Mouse (Mus musculus) intestine, postnatal 0 days (tissue): ENCODE data around the gene Slc39a7. TPM values are rescaled to one million over a fixed set of nuclear protein-coding genes. Genes with fewer than 3 reads are reported as not detected.
A peak's percentile ranks its signal among the peaks of the same experiment; 100 is the strongest.

Source experiments
- ATAC-seq: fragments of 200-750 bp; cut with Nextera tagmentation; 2 replicates; pipeline ENCODE4 v1.8.0; 2017; ENCODE audit warnings: mild to moderate bottlenecking, moderate TSS enrichment, moderate library complexity
- H3K27ac ChIP-seq: fragments of 300-500 bp; sonication (generic); 2 replicates; pipeline ENCODE4 v1.5.1; 2014; ENCODE audit warnings: mild to moderate bottlenecking, low read depth, low read length, moderate library complexity
- H3K27me3 ChIP-seq: fragments of 300-500 bp; sonication (generic); replicated peaks from 2 replicates; pipeline ENCODE4 v1.6.1; 2014; ENCODE audit warnings: low read length, mixed read lengths; ENCODE audit not compliant: control insufficient read depth, insufficient read depth
- H3K36me3 ChIP-seq: fragments of 300-500 bp; sonication (generic); 2 replicates; pipeline ENCODE4 v1.6.1; 2014; ENCODE audit warnings: mild to moderate bottlenecking, moderate library complexity; ENCODE audit not compliant: control insufficient read depth, insufficient read depth
- H3K4me1 ChIP-seq: fragments of 300-500 bp; sonication (generic); replicated peaks from 2 replicates; pipeline ENCODE4 v1.6.1; 2014; ENCODE audit warnings: antibody characterized with exemption, low read length, mixed read lengths; ENCODE audit not compliant: control insufficient read depth, insufficient read depth
- H3K4me2 ChIP-seq: fragments of 300-500 bp; sonication (generic); replicated peaks from 2 replicates; pipeline ENCODE4 v1.6.1; 2014; ENCODE audit warnings: low read depth, mild to moderate bottlenecking, moderate library complexity
- H3K4me3 ChIP-seq: fragments of 300-500 bp; sonication (generic); 2 replicates; pipeline ENCODE4 v1.5.1; 2014; ENCODE audit warnings: low read depth, low read length
- H3K9ac ChIP-seq: fragments of 300-500 bp; sonication (generic); 2 replicates; pipeline ENCODE4 v1.6.1; 2014; ENCODE audit warnings: mild to moderate bottlenecking, low read depth, low read length
- H3K9me3 ChIP-seq: fragments of 300-500 bp; sonication (generic); 2 replicates; pipeline ENCODE4 v1.6.1; 2016; ENCODE audit warnings: mixed run types; ENCODE audit not compliant: control insufficient read depth
- CTCF ChIP-seq: sonication (generic); IDR thresholded peaks from 2 replicates; pipeline ENCODE4 v1.5.1; 2016; ENCODE audit warnings: low read depth, mild to moderate bottlenecking, control low read depth, antibody characterized with exemption, moderate library complexity
- WGBS: fragments of 180-500 bp; shearing (Covaris S2); extraction: QIAGEN DNeasy Blood & Tissue Kit; methylation state at CpG from one replicate; pipeline ENCODE4 v1.1.7; 2014; 5-methylcytosine and 5-hydroxymethylcytosine counted together
- microRNA counts: library from miRNA; unstranded; fragments of <30 nt; microRNA quantifications from one replicate; lab custom pipeline; 2016
- microRNA-seq: library from miRNA; unstranded; fragments of <30 nt; microRNA quantifications from one replicate; pipeline ENCODE4, GENCODE M21; 2016
- polyA plus RNA-seq: library from polyadenylated mRNA; unstranded; fragments of >200 nt; fragmentation: Nextera tagmentation; extraction: Ambion mirVana; gene quantifications from 2 replicates; pipeline ENCODE4 v1.2.1, GENCODE M21; 2015

The Slc39a7 gene
- polyA plus RNA-seq, 1 experiment from 2014 or later = 99.1 TPM

DNA sequence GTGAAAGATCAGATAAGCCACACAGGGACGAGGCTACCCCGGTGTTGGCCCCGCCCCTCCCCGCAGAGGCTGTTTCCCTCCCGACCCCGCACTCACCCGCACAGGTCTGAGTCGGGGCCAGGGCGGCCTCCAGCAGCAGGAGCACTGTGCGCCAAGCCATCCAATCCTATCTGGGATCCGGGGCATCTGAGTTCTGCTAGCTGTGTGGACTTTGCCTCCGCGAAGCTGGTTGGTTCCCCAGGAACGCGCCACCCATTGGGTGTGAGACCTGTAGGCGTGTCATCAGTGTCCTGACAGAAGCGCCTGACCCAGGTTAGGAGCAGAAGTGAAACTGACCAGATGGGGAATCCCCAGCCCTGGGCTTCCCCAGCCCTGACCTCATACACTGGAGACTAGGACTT lies 52.9 kb downstream of the Slc39a7 start:
- peak; percentile 95 for ATAC-seq
- Histone ChIP-seq H3K4me1 (no peaks in the 10 kb centered on the region; the same call in 1 of the 2 replicates), H3K27ac (peak overlapping the region; percentile 82), H3K9ac (peak overlapping the region; percentile 41), H3K36me3 (no peaks in the 10 kb centered on the region), H3K4me2 (peak overlapping the region; percentile 87), H3K27me3 (no peaks in the 10 kb centered on the region), H3K4me3 (peak overlapping the region; percentile 52), H3K9me3 (no peaks in the 10 kb centered on the region)
- WGBS = under 1% methylated on average over 15 of the region's 17 CpGs
- no peak for TF ChIP-seq CTCF

MicroRNAs within 50 kb of the gene (microRNA counts, 519-probe panel; counts per million panel counts)
- microRNA mmu-miR-219 (lab: Ali Mortazavi, UCI) = not detected

Small RNA genes within 50 kb of the gene (microRNA-seq; reads per million reads assigned to microRNA genes)
- not detected for gene Mir219a-1
- gene Mir219c = not detected

Other genes starting within 250 kb of the Slc39a7 start
- 26.7 and 33.5 TPM in 2 replicates for gene Angptl4, start 249.9 kb downstream of the Slc39a7 start, polyA plus RNA-seq
- 14.8 and 14.9 TPM in 2 replicates for gene Kank3, start 221.2 kb downstream of the Slc39a7 start, polyA plus RNA-seq
- 831 and 858 TPM in 2 replicates for gene Rps28, start 207.1 kb downstream of the Slc39a7 start, polyA plus RNA-seq
- 503 and 513 TPM in 2 replicates for gene Ndufa7, start 207.1 kb downstream of the Slc39a7 start, polyA plus RNA-seq
- 16.8 and 17.6 TPM in 2 replicates for gene Cd320, start 188.6 kb downstream of the Slc39a7 start, polyA plus RNA-seq
- gene Gm7029, start 157.8 kb downstream of the Slc39a7 start, polyA plus RNA-seq = not detected in 2 replicates
- 1.7 and 1.9 TPM in 2 replicates for gene Kifc1, start 141.0 kb downstream of the Slc39a7 start, polyA plus RNA-seq
- gene Platr17, start 126.5 kb downstream of the Slc39a7 start, polyA plus RNA-seq = 0.25 and 0.31 TPM in 2 replicates
- 20.6 and 22.6 TPM in 2 replicates for gene Daxx, start 122.3 kb downstream of the Slc39a7 start, polyA plus RNA-seq
- 102 and 110 TPM in 2 replicates for gene Tapbp, start 115.8 kb downstream of the Slc39a7 start, polyA plus RNA-seq
- gene Zbtb22, start 115.8 kb downstream of the Slc39a7 start, polyA plus RNA-seq = 11.1 and 12.9 TPM in 2 replicates
- gene Rgl2, start 102.1 kb downstream of the Slc39a7 start, polyA plus RNA-seq = 10.8 and 11.6 TPM in 2 replicates
- 111 and 116 TPM in 2 replicates for gene Pfdn6, start 91.3 kb downstream of the Slc39a7 start, polyA plus RNA-seq
- gene Wdr46, start 91.0 kb downstream of the Slc39a7 start, polyA plus RNA-seq = 10.6 and 11.2 TPM in 2 replicates
- 14.0 and 15.0 TPM in 2 replicates for gene B3galt4, start 80.2 kb downstream of the Slc39a7 start, polyA plus RNA-seq
- gene Vps52, start 75.9 kb downstream of the Slc39a7 start, polyA plus RNA-seq = 23.5 and 25.5 TPM in 2 replicates
- gene Rps18, start 75.7 kb downstream of the Slc39a7 start, polyA plus RNA-seq = 1,060 and 1,067 TPM in 2 replicates
- 896 and 933 TPM in 2 replicates for gene H2-K1, start 31.3 kb downstream of the Slc39a7 start, polyA plus RNA-seq
- gene Ring1, start 7.0 kb downstream of the Slc39a7 start, polyA plus RNA-seq = 9.1 and 10.1 TPM in 2 replicates
- gene H2-Ke6, start 3.6 kb downstream of the Slc39a7 start, polyA plus RNA-seq = 59.8 and 67.1 TPM in 2 replicates
- gene Rxrb, start 130 bp upstream of the Slc39a7 start, polyA plus RNA-seq = 19.5 and 22.1 TPM in 2 replicates
- 0.13 and 0.21 TPM in 2 replicates for gene Col11a2, start 7.8 kb upstream of the Slc39a7 start, polyA plus RNA-seq
- 0.25 and 0.90 TPM in 2 replicates for gene H2-Oa, start 60.7 kb upstream of the Slc39a7 start, polyA plus RNA-seq
- 15.2 and 16.7 TPM in 2 replicates for gene H2-DMa, start 87.9 kb upstream of the Slc39a7 start, polyA plus RNA-seq
- 51.8 and 60.0 TPM in 2 replicates for gene Brd2, start 91.0 kb upstream of the Slc39a7 start, polyA plus RNA-seq
- gene H2-DMb2, start 111.6 kb upstream of the Slc39a7 start, polyA plus RNA-seq = 0.97 and 0.98 TPM in 2 replicates
- gene H2-DMb1, start 121.4 kb upstream of the Slc39a7 start, polyA plus RNA-seq = 5.1 and 6.4 TPM in 2 replicates
- gene Tap1, start 155.9 kb upstream of the Slc39a7 start, polyA plus RNA-seq = 14.1 and 15.0 TPM in 2 replicates
- gene Psmb9, start 156.1 kb upstream of the Slc39a7 start, polyA plus RNA-seq = 36.8 and 37.7 TPM in 2 replicates
- gene Psmb8, start 166.0 kb upstream of the Slc39a7 start, polyA plus RNA-seq = 82.4 and 86.4 TPM in 2 replicates
- gene Tap2, start 171.8 kb upstream of the Slc39a7 start, polyA plus RNA-seq = 11.2 and 13.0 TPM in 2 replicates
- gene H2-Ob, start 207.2 kb upstream of the Slc39a7 start, polyA plus RNA-seq = 0.17 and 0.30 TPM in 2 replicates
- 53.8 and 53.9 TPM in 2 replicates for gene H2-Ab1, start 226.0 kb upstream of the Slc39a7 start, polyA plus RNA-seq